Mouse (Mus musculus): ENCODE results near the gene AI837181. TPM values are rescaled to one million over a fixed set of nuclear protein-coding genes. Genes with fewer than 3 reads are reported as not detected.
A peak's percentile ranks its signal among the peaks of the same experiment; 100 is the strongest.

Gene AI837181
- total and polyA plus RNA-seq, 3 experiments = 10.2 to 59.5 (median 29.8) TPM

DNA sequence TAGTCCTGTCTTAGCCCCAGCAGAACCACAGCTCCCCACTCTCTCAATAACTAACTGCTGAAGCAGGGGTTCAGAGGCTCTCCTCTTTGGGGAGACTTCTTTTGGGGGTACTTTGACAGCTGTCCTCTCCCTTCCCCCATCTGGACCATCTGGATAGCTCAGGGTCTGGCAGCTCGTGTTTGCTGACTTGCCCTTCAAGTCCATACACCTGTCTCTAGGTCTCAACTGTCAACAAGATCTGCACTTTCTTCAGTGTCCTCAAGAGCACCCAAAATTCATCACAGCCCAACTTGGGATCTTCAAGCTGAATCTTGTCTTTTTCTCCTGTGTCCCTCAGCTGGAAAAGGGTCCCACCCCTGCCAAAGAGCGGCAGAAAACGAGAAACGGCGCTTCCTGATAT, 3.2 kb upstream of the AI837181 start:
- Histone ChIP-seq H3K9me3 (replicated peaks) (no peaks in the 10 kb centered on the region), H3K4me3 (ENCODE audit: low read depth, low read length) (no peak overlapping the region), H3K27me3 (ENCODE audit: insufficient read depth, low read length) (no peaks in the 10 kb centered on the region), H3K36me3 (replicated peaks) (peaks cover 66% of the 10 kb centered on the region), H3K4me1 (ENCODE audit: insufficient read depth, low read depth, low read length) (peaks cover 40% of the 10 kb centered on the region)
- no peak for ATAC-seq (ENCODE audit: extremely low read depth, insufficient number of reproducible peaks, low FRiP score, poor library complexity, severe bottlenecking)
- TF ChIP-seq TAL1 (conservative IDR thresholded peaks at IDR 0.05; ENCODE audit: low read depth, low read length) (no peak), GATA1 (IDR thresholded peaks at IDR 0.05; ENCODE audit: borderline replicate concordance, low read length) (no peak), GATA2 (IDR thresholded peaks at IDR 0.05; ENCODE audit: borderline replicate concordance, low read depth, low read length) (no peak), CTCF (IDR thresholded peaks at IDR 0.05; ENCODE audit: low read depth, low read length) (no peak), POLR2AphosphoS5 (IDR thresholded peaks at IDR 0.05; ENCODE audit: insufficient replicate concordance, low read depth, low read length) (no peak)
- no peak for DNase-seq (ENCODE audit: low spot score)

DNA sequence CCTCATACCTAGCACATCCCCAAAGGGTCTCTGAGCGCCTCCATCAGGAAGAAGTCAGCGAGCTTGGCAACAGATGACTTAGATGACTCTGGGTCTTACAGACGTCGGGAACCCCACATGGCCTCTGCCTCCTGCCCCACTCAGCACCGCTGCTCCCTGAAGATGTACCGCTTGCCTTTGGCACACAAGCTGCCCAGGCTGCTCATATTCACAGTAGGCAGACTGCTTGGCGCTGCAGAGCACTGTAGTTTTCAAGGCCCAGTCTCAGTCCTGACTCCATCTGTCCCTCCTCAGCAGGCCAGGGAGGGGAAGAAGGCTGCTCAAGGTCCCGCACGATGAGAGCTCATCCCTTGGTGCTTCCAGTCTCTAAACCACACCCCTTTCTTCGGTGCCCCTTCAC, 2.7 kb upstream of the AI837181 start:
- Histone ChIP-seq H3K4me1 (ENCODE audit: insufficient read depth, low read depth, low read length) (peaks cover 45% of the 10 kb centered on the region), H3K9me3 (replicated peaks) (no peaks in the 10 kb centered on the region), H3K36me3 (replicated peaks) (peaks cover 71% of the 10 kb centered on the region), H3K4me3 (ENCODE audit: low read depth, low read length) (no peak overlapping the region), H3K27me3 (ENCODE audit: insufficient read depth, low read length) (no peaks in the 10 kb centered on the region)
- TF ChIP-seq GATA1 (IDR thresholded peaks at IDR 0.05; ENCODE audit: borderline replicate concordance, low read length) (no peak), GATA2 (IDR thresholded peaks at IDR 0.05; ENCODE audit: borderline replicate concordance, low read depth, low read length) (no peak), POLR2AphosphoS5 (IDR thresholded peaks at IDR 0.05; ENCODE audit: insufficient replicate concordance, low read depth, low read length) (no peak), CTCF (IDR thresholded peaks at IDR 0.05; ENCODE audit: low read depth, low read length) (no peak), TAL1 (conservative IDR thresholded peaks at IDR 0.05; ENCODE audit: low read depth, low read length) (no peak)
- DNase-seq (ENCODE audit: low spot score) (no peak), ATAC-seq (ENCODE audit: extremely low read depth, insufficient number of reproducible peaks, low FRiP score, poor library complexity, severe bottlenecking) (no peak)

DNA sequence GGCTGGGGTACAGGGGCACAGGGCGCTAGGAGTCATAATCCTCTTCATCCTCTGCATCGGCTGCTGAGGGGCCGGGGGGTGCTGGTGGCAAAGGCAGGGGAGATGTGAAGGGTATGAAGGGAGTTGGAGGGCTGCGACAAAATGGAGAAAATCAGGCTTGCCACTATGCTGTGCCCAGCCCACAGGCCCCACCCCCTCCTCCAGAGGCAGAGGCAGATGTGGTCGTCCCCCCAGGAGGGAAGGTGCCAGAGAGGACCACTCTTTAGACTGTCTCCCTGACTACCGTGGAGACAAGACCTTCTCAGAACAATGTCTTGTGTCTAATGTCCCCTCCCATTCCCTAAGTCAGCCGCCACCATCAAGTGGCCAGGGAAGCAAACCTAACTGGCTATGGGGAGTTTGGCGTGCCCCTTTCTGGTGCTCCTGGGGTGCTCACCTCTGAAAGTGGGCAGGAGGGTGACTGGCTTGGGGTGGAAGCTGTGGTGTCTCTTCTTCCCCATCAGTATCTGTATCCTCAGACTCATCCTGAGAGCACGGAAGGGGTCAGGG, 2.0 kb upstream of the AI837181 start:
- DNase-seq (ENCODE audit: low spot score) (no peak), ATAC-seq (ENCODE audit: extremely low read depth, insufficient number of reproducible peaks, low FRiP score, poor library complexity, severe bottlenecking) (no peak)
- H3K4me1 ChIP-seq (ENCODE audit: insufficient read depth, low read depth, low read length) = peaks cover 49% of the 10 kb centered on the region
- peaks cover 70% of the 10 kb centered on the region for H3K36me3 ChIP-seq (replicated peaks)
- no peaks in the 10 kb centered on the region for H3K9me3 ChIP-seq (replicated peaks)
- H3K4me3 ChIP-seq (ENCODE audit: low read depth, low read length) = peak overlapping the region; percentile 100; the same call in 1 of the 2 replicates
- no peak for TF ChIP-seq GATA1 (IDR thresholded peaks at IDR 0.05; ENCODE audit: borderline replicate concordance, low read length)
- TF ChIP-seq GATA2 (IDR thresholded peaks at IDR 0.05; ENCODE audit: borderline replicate concordance, low read depth, low read length) = no peak
- no peak for TF ChIP-seq TAL1 (conservative IDR thresholded peaks at IDR 0.05; ENCODE audit: low read depth, low read length)
- TF ChIP-seq CTCF (IDR thresholded peaks at IDR 0.05; ENCODE audit: low read depth, low read length) = no peak
- no peak for TF ChIP-seq POLR2AphosphoS5 (IDR thresholded peaks at IDR 0.05; ENCODE audit: insufficient replicate concordance, low read depth, low read length)
- H3K27me3 ChIP-seq (ENCODE audit: insufficient read depth, low read length) = no peaks in the 10 kb centered on the region

DNA sequence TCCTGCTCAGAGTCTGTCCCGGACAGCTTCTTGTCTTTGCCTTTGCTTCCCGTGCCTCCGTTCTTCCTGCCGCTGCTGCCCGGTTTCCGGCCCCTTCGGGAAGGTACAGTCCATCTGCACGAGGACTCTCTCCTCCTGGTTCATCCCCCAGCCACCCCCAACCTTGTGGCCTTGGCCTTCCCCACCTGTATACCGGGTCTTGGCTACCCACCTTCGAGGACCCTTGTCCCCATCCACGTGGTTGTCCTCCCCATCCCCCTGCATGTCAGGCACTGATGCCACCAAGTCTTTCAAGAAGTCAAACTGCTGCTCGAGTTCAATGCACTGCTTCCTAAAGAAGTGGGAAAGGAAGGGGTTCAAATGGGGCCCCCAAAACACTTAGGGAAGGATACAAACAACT, 1.4 kb upstream of the AI837181 start:
- DNase-seq (ENCODE audit: low spot score) = no peak
- Histone ChIP-seq H3K27me3 (ENCODE audit: insufficient read depth, low read length) (no peaks in the 10 kb centered on the region), H3K4me1 (ENCODE audit: insufficient read depth, low read depth, low read length) (peaks cover 50% of the 10 kb centered on the region), H3K4me3 (ENCODE audit: low read depth, low read length) (peak overlapping the region; percentile 100), H3K36me3 (replicated peaks) (peaks cover 70% of the 10 kb centered on the region), H3K9me3 (replicated peaks) (no peaks in the 10 kb centered on the region)
- TF ChIP-seq TAL1 (conservative IDR thresholded peaks at IDR 0.05; ENCODE audit: low read depth, low read length) (no peak), CTCF (IDR thresholded peaks at IDR 0.05; ENCODE audit: low read depth, low read length) (no peak), GATA1 (IDR thresholded peaks at IDR 0.05; ENCODE audit: borderline replicate concordance, low read length) (no peak), POLR2AphosphoS5 (IDR thresholded peaks at IDR 0.05; ENCODE audit: insufficient replicate concordance, low read depth, low read length) (no peak), GATA2 (IDR thresholded peaks at IDR 0.05; ENCODE audit: borderline replicate concordance, low read depth, low read length) (no peak)
- ATAC-seq (ENCODE audit: extremely low read depth, insufficient number of reproducible peaks, low FRiP score, poor library complexity, severe bottlenecking) = no peak

DNA sequence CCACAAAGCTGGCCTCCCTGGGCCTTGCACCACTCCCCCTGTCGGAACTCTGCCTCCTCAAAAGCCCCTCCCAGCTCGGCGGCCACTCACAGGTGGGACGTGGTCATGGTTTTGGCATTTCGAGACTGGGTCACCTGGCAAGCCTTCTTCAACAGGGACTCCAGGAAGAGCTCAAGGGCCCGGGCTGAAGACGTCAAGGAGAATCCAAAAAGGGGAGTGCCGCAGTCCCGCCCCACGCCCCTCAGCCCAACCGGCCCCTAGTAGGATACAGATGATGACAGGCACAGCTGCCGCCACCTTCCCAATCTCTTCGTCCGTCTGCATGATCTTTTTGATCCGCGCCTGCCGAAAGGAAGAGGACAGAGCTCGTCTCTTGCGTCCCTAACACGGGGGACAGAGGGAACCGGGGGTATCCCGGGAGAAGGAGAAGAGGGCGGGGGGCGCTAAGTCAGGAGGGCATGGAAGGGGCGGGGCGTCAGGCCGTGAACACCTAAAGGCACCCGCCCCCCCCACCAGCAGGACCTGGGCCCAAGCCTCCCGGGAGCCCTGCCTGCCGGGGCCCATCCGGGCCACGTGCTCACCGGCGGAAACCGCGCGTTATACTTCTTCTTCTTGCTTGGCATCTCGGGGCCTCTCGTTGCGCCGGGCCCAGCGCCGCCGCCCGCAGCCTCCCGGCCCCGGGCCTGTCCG, 707 bp upstream of the AI837181 start:
- H3K9me3 ChIP-seq (replicated peaks) = no peaks in the 10 kb centered on the region
- H3K27me3 ChIP-seq (ENCODE audit: insufficient read depth, low read length) = no peaks in the 10 kb centered on the region
- peaks cover 55% of the 10 kb centered on the region for H3K4me1 ChIP-seq (ENCODE audit: insufficient read depth, low read depth, low read length)
- H3K36me3 ChIP-seq (replicated peaks) = peaks cover 74% of the 10 kb centered on the region
- no peak for ATAC-seq (ENCODE audit: extremely low read depth, insufficient number of reproducible peaks, low FRiP score, poor library complexity, severe bottlenecking)
- no peak for TF ChIP-seq POLR2AphosphoS5 (IDR thresholded peaks at IDR 0.05; ENCODE audit: insufficient replicate concordance, low read depth, low read length)
- no peak for TF ChIP-seq CTCF (IDR thresholded peaks at IDR 0.05; ENCODE audit: low read depth, low read length)
- TF ChIP-seq TAL1 (conservative IDR thresholded peaks at IDR 0.05; ENCODE audit: low read depth, low read length) = no peak
- TF ChIP-seq GATA2 (IDR thresholded peaks at IDR 0.05; ENCODE audit: borderline replicate concordance, low read depth, low read length) = no peak
- no peak for TF ChIP-seq GATA1 (IDR thresholded peaks at IDR 0.05; ENCODE audit: borderline replicate concordance, low read length)
- peak overlapping the region; percentile 100 for H3K4me3 ChIP-seq (ENCODE audit: low read depth, low read length)
- DNase-seq (ENCODE audit: low spot score) = peak; percentile 51

DNA sequence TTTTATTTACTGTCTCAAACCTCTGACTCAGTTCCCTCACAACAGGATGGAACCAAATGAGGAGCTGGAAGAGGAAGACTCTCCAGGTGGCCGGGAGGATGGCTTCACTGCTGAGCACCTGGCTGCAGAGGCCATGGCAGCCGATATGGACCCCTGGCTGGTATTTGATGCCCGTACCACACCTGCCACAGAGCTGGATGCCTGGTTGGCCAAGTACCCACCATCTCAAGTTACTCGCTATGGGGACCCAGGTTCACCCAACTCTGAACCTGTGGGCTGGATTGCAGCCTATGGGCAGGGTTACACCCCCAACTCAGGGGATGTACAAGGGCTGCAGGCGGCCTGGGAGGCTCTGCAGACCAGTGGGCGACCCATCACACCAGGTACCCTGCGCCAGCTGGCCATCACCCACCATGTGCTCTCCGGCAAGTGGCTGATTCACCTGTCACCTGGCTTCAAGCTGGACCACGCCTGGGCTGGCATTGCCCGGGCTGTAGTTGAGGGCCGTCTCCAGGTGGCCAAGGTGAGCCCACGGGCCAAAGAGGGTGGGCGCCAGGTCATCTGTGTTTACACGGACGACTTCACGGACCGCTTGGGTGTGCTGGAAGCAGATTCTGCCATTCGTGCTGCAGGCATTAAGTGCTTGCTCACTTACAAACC, 1.1 kb downstream of the AI837181 start:
- H3K4me3 ChIP-seq (ENCODE audit: low read depth, low read length) = peak overlapping the region; percentile 100
- H3K4me1 ChIP-seq (ENCODE audit: insufficient read depth, low read depth, low read length) = peaks cover 52% of the 10 kb centered on the region
- H3K27me3 ChIP-seq (ENCODE audit: insufficient read depth, low read length) = no peaks in the 10 kb centered on the region
- TF ChIP-seq GATA1 (IDR thresholded peaks at IDR 0.05; ENCODE audit: borderline replicate concordance, low read length) (no peak), GATA2 (IDR thresholded peaks at IDR 0.05; ENCODE audit: borderline replicate concordance, low read depth, low read length) (no peak), TAL1 (conservative IDR thresholded peaks at IDR 0.05; ENCODE audit: low read depth, low read length) (no peak), POLR2AphosphoS5 (IDR thresholded peaks at IDR 0.05; ENCODE audit: insufficient replicate concordance, low read depth, low read length) (no peak; the same call in 1 of the 2 replicates), CTCF (IDR thresholded peaks at IDR 0.05; ENCODE audit: low read depth, low read length) (no peak)
- DNase-seq (ENCODE audit: low spot score) (no peak), ATAC-seq (ENCODE audit: extremely low read depth, insufficient number of reproducible peaks, low FRiP score, poor library complexity, severe bottlenecking) (no peak)
- peaks cover 70% of the 10 kb centered on the region for H3K36me3 ChIP-seq (replicated peaks)
- H3K9me3 ChIP-seq (replicated peaks) = no peaks in the 10 kb centered on the region
